Mouse (Mus musculus): Measurements from ENCODE around the gene Bcl2l13. TPM values are rescaled to one million over a fixed set of nuclear protein-coding genes. Genes with fewer than 3 reads are reported as not detected.
"Not testable (repeated sequence)": the region's sequence is repeated elsewhere in the genome, so short reads cannot be mapped to it uniquely, and the experiment has no call there.

The Bcl2l13 gene
- polyA plus RNA-seq, 1 experiment from 2014 or later, result 25.1 TPM

DNA sequence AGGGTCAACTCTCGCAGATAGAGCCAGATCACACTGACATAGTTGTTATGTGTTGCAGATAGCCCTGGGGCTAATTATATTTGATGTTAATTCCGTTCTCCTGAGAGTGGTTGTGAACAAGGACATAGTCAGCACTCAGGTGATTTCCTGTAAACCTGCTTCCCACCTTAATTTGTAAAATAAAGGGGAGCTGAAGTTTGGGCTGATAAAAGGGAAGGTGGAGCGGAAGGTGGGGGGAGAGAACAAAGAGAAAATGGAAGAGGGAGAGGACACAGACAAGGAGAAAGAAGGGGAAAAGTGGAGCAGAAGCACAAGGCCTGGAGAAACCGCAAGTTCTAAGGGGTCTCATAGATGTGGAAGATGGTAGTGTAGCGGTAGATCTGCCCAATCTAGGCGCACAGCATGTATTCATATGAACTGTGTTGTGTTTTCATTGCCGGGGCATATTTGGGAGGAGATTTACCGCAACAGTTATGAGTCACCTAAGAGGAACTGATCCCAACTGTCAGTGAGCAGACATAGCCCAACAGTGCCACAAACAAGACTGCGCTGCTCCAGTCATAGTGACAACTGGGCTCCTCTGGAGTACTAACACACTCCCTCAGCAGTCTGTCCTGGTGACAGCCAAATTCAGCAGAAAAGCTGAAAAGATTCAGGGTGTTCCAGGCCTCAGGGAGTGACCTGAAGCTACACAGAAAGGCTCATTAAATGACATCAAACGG, 72.0 kb downstream of the Bcl2l13 start:
- not testable (repeated sequence) for ATAC-seq (replicated peaks)

DNA sequence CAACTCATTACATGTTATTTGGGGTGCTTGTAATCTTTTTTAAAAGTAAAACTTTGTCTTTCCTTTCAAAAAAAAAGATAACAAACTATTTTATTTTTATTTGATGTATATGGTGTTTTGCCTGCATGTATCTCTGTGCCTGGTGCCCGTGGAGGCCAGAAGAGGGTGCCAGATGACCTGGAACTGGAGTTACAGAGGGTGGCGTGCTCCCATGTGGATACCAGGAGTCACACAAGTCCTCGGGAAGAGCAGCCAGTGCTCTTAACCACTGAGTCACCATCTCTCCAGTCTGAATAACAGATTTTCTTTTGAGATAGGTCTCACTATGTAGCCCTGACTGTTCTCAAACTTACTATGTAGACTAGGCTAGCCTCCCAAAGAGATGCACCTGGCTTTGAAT, 73.5 kb downstream of the Bcl2l13 start:
- no peak overlapping the region for H3K27ac ChIP-seq
- H3K4me2 ChIP-seq, result no peak overlapping the region
- no peak for ATAC-seq (replicated peaks)
- no peaks in the 10 kb centered on the region for H3K9me3 ChIP-seq
- WGBS, result 87% methylated on average over 3 of the region's 3 CpGs
- H3K4me3 ChIP-seq, result no peak overlapping the region
- no peaks in the 10 kb centered on the region for H3K4me1 ChIP-seq
- H3K36me3 ChIP-seq (replicated peaks), result no peaks in the 10 kb centered on the region
- H3K27me3 ChIP-seq (replicated peaks), result no peaks in the 10 kb centered on the region
- H3K9ac ChIP-seq, result no peak overlapping the region

More for the DNA sequence above, 72.0 kb downstream of the Bcl2l13 start:
- not testable (repeated sequence) for H3K9ac ChIP-seq; H3K36me3 ChIP-seq (replicated peaks); H3K4me1 ChIP-seq; H3K9me3 ChIP-seq; H3K4me2 ChIP-seq; H3K27ac ChIP-seq; H3K27me3 ChIP-seq (replicated peaks); H3K4me3 ChIP-seq
- WGBS, result 89% methylated on average over 10 of the region's 10 CpGs

- Histone ChIP-seq H3K4me1 (peaks cover 11% of the 10 kb centered on the region; the same call in 1 of the 2 replicates), H3K4me3 (no peak overlapping the region), H3K27me3 (replicated peaks) (no peaks in the 10 kb centered on the region), H3K4me2 (no peak overlapping the region), H3K9me3 (no peaks in the 10 kb centered on the region), H3K9ac (no peak overlapping the region), H3K36me3 (replicated peaks) (no peaks in the 10 kb centered on the region), H3K27ac (no peak overlapping the region)
- ATAC-seq (replicated peaks), result no peak
- WGBS, result 83% methylated on average over 13 of the region's 13 CpGs
Observed at GRCm38 (mm10) chr6:120911213-120912007, 75.4 kb downstream of the Bcl2l13 start.

- Histone ChIP-seq H3K27ac (no peak overlapping the region), H3K9me3 (no peaks in the 10 kb centered on the region), H3K4me3 (no peak overlapping the region), H3K27me3 (replicated peaks) (no peaks in the 10 kb centered on the region), H3K4me1 (peaks cover 11% of the 10 kb centered on the region; the same call in 1 of the 2 replicates), H3K9ac (no peak overlapping the region), H3K36me3 (replicated peaks) (no peaks in the 10 kb centered on the region), H3K4me2 (no peak overlapping the region)
- no peak for ATAC-seq (replicated peaks)
- WGBS, result 89% methylated on average over 2 of the region's 2 CpGs
Observed at GRCm38 (mm10) chr6:120912931-120913330, 76.9 kb downstream of the Bcl2l13 start.

GRCm38 (mm10) chr6:120913783-120914182, 77.8 kb downstream of the Bcl2l13 start:
- Histone ChIP-seq H3K9me3 (no peaks in the 10 kb centered on the region), H3K4me1 (peaks cover 11% of the 10 kb centered on the region; the same call in 1 of the 2 replicates), H3K27ac (no peak overlapping the region), H3K36me3 (replicated peaks) (no peaks in the 10 kb centered on the region), H3K4me2 (no peak overlapping the region), H3K9ac (no peak overlapping the region), H3K4me3 (no peak overlapping the region), H3K27me3 (replicated peaks) (no peaks in the 10 kb centered on the region)
- ATAC-seq (replicated peaks), result no peak
- WGBS, result 84% methylated on average over 8 of the region's 8 CpGs

GRCm38 (mm10) chr6:120914533-120914910, 78.5 kb downstream of the Bcl2l13 start:
- Histone ChIP-seq H3K9me3 (no peaks in the 10 kb centered on the region), H3K27ac (no peak overlapping the region), H3K36me3 (replicated peaks) (no peaks in the 10 kb centered on the region), H3K27me3 (replicated peaks) (no peaks in the 10 kb centered on the region), H3K4me1 (peaks cover 11% of the 10 kb centered on the region; the same call in 1 of the 2 replicates), H3K9ac (no peak overlapping the region), H3K4me3 (no peak overlapping the region), H3K4me2 (no peak overlapping the region)
- 79% methylated on average over 4 of the region's 4 CpGs for WGBS
- ATAC-seq (replicated peaks), result no peak

GRCm38 (mm10) chr6:120914911-120915648, 79.1 kb downstream of the Bcl2l13 start:
- Histone ChIP-seq H3K9ac (no peak overlapping the region), H3K27me3 (replicated peaks) (no peaks in the 10 kb centered on the region), H3K27ac (no peak overlapping the region), H3K4me1 (peaks cover 11% of the 10 kb centered on the region; the same call in 1 of the 2 replicates), H3K36me3 (replicated peaks) (no peaks in the 10 kb centered on the region), H3K4me2 (peak overlapping the region; percentile 94), H3K4me3 (0 out of 2 replicates have a peak overlapping the region, but pooled peaks have one; percentile 78), H3K9me3 (no peaks in the 10 kb centered on the region)
- ATAC-seq (replicated peaks), result peak; percentile 12
- WGBS, result 40% methylated on average over 9 of the region's 9 CpGs

GRCm38 (mm10) chr6:120915649-120915975, 79.6 kb downstream of the Bcl2l13 start:
- H3K4me3 ChIP-seq, result peak overlapping the region; percentile 78
- ATAC-seq (replicated peaks), result peak; percentile 13
- 32% methylated on average over 2 of the region's 2 CpGs for WGBS
- no peaks in the 10 kb centered on the region for H3K36me3 ChIP-seq (replicated peaks)
- H3K27me3 ChIP-seq (replicated peaks), result no peaks in the 10 kb centered on the region
- 0 out of 2 replicates have a peak overlapping the region, but pooled peaks have one; percentile 64 for H3K9ac ChIP-seq
- H3K9me3 ChIP-seq, result no peaks in the 10 kb centered on the region
- H3K27ac ChIP-seq, result no peak overlapping the region
- H3K4me2 ChIP-seq, result peak overlapping the region; percentile 94
- H3K4me1 ChIP-seq, result peaks cover 11% of the 10 kb centered on the region; the same call in 1 of the 2 replicates

GRCm38 (mm10) chr6:120916074-120916971, 80.3 kb downstream of the Bcl2l13 start, which contains the start of gene Bid:
Bid (minus strand) TSS chr6:120916853.
- peaks cover 11% of the 10 kb centered on the region; the same call in 1 of the 2 replicates for H3K4me1 ChIP-seq
- H3K36me3 ChIP-seq (replicated peaks), result no peaks in the 10 kb centered on the region
- H3K4me3 ChIP-seq, result peak within 1 kb of the TSS; percentile 78
- peak within 1 kb of the TSS; percentile 64 for H3K9ac ChIP-seq
- 1% methylated on average over 67 of the region's 67 CpGs for WGBS
- no peaks in the 10 kb centered on the region for H3K27me3 ChIP-seq (replicated peaks)
- H3K4me2 ChIP-seq, result peak within 1 kb of the TSS; percentile 94
- no peaks in the 10 kb centered on the region for H3K9me3 ChIP-seq
- peak within 1 kb of the TSS; percentile 63 for H3K27ac ChIP-seq
- ATAC-seq (replicated peaks), result peak; percentile 91

GRCm38 (mm10) chr6:120916972-120917881, 81.2 kb downstream of the Bcl2l13 start:
- peaks cover 11% of the 10 kb centered on the region; the same call in 1 of the 2 replicates for H3K4me1 ChIP-seq
- WGBS, result 27% methylated on average over 11 of the region's 14 CpGs
- H3K4me3 ChIP-seq, result peak overlapping the region; percentile 78
- peak overlapping the region; percentile 63; the same call in 1 of the 2 replicates for H3K27ac ChIP-seq
- H3K9me3 ChIP-seq; ATAC-seq (replicated peaks); H3K27me3 ChIP-seq (replicated peaks); H3K36me3 ChIP-seq (replicated peaks): not testable (repeated sequence)
- H3K4me2 ChIP-seq, result peak overlapping the region; percentile 94
- peak overlapping the region; percentile 64 for H3K9ac ChIP-seq

All from midbrain, embryonic 15.5 days (tissue).